Mouse (Mus musculus) lung, postnatal 0 days (tissue): Measurements from ENCODE around the gene Tceanc2.

Experiments used
- CTCF ChIP-seq: IDR thresholded peaks from 2 replicates; pipeline ENCODE4 v1.5.1; 2016; ENCODE audit warnings: antibody characterized with exemption, mild to moderate bottlenecking
- EP300 ChIP-seq: IDR thresholded peaks from 2 replicates; pipeline ENCODE4 v1.6.1; 2016; ENCODE audit warnings: antibody characterized with exemption, mild to moderate bottlenecking, control low read depth

GRCm38 (mm10) chr4:107217574-107217973 lies 38.7 kb upstream of the Tceanc2 start:
- TF ChIP-seq CTCF: no peak
- no peak for TF ChIP-seq EP300
